Mouse (Mus musculus) hindbrain, embryonic 13.5 days (tissue): ENCODE results near the gene 9230113P08Rik. TPM values are rescaled to one million over a fixed set of nuclear protein-coding genes. Genes with fewer than 3 reads are reported as not detected.
"Not testable (repeated sequence)": the region's sequence is repeated elsewhere in the genome, so short reads cannot be mapped to it uniquely, and the experiment has no call there.

Source experiments
- ATAC-seq: fragments of 200-750 bp; cut with Nextera tagmentation; 2 replicates; pipeline ENCODE4 v1.8.0; 2017; ENCODE audit warnings: moderate TSS enrichment; ENCODE audit not compliant: low FRiP score
- H3K27ac ChIP-seq: fragments of 300-500 bp; sonication (generic); 2 replicates; pipeline ENCODE4 v1.5.1; 2015; ENCODE audit warnings: inconsistent platforms, mild to moderate bottlenecking, moderate library complexity
- H3K27me3 ChIP-seq: fragments of 300-500 bp; sonication (generic); 2 replicates; pipeline ENCODE4 v1.6.1; 2015; ENCODE audit warnings: mild to moderate bottlenecking, inconsistent platforms
- H3K36me3 ChIP-seq: fragments of 300-500 bp; sonication (generic); 2 replicates; pipeline ENCODE4 v1.6.1; 2015; ENCODE audit warnings: mild to moderate bottlenecking, inconsistent platforms
- H3K4me1 ChIP-seq: fragments of 300-500 bp; sonication (generic); replicated peaks from 2 replicates; pipeline ENCODE4 v1.6.1; 2015; ENCODE audit warnings: inconsistent platforms
- H3K4me2 ChIP-seq: fragments of 300-500 bp; sonication (generic); 2 replicates; pipeline ENCODE4 v1.6.1; 2015; ENCODE audit warnings: inconsistent platforms, mild to moderate bottlenecking, moderate library complexity
- H3K4me3 ChIP-seq: fragments of 300-500 bp; sonication (generic); 2 replicates; pipeline ENCODE4 v1.5.1; 2015; ENCODE audit warnings: mild to moderate bottlenecking, inconsistent platforms
- H3K9ac ChIP-seq: fragments of 300-500 bp; sonication (generic); 2 replicates; pipeline ENCODE4 v1.6.1; 2015; ENCODE audit warnings: mild to moderate bottlenecking, inconsistent platforms
- H3K9me3 ChIP-seq: fragments of 300-500 bp; sonication (generic); 2 replicates; pipeline ENCODE4 v1.6.1; 2016; ENCODE audit warnings: inconsistent platforms
- WGBS: fragments of 180-500 bp; shearing (Covaris S2); methylation state at CpG from one replicate; pipeline ENCODE4 v1.1.7; 2015; 5-methylcytosine and 5-hydroxymethylcytosine counted together
- polyA plus RNA-seq: library from polyadenylated mRNA; unstranded; fragments of >200 nt; fragmentation: Nextera tagmentation; extraction: Ambion mirVana; gene quantifications from 2 replicates; pipeline ENCODE4 v1.2.1, GENCODE M21; 2015

Gene 9230113P08Rik
- not detected in 2 replicates for polyA plus RNA-seq

GRCm38 (mm10) chr9:35908123-35908522 lies at the start of gene 9230113P08Rik:
TSS of gene 9230113P08Rik (plus strand) at chr9:35908423.
- H3K36me3 ChIP-seq, H3K4me3 ChIP-seq, H3K4me1 ChIP-seq, H3K9ac ChIP-seq, ATAC-seq, H3K4me2 ChIP-seq, H3K27ac ChIP-seq, H3K27me3 ChIP-seq: not testable (repeated sequence)
- 0 out of 2 replicates have a peak, but pooled peaks cover 15% of the 10 kb centered on the region for H3K9me3 ChIP-seq

GRCm38 (mm10) chr9:35893112-35893511 lies 15.1 kb upstream of the 9230113P08Rik start:
- H3K4me2 ChIP-seq, H3K27ac ChIP-seq, H3K9ac ChIP-seq, H3K4me3 ChIP-seq, H3K4me1 ChIP-seq, H3K27me3 ChIP-seq, H3K36me3 ChIP-seq, ATAC-seq: not testable (repeated sequence)
- 57% methylated on average over 1 of the region's 1 CpGs for WGBS
- peaks cover 11% of the 10 kb centered on the region; the same call in 1 of the 2 replicates for H3K9me3 ChIP-seq

DNA sequence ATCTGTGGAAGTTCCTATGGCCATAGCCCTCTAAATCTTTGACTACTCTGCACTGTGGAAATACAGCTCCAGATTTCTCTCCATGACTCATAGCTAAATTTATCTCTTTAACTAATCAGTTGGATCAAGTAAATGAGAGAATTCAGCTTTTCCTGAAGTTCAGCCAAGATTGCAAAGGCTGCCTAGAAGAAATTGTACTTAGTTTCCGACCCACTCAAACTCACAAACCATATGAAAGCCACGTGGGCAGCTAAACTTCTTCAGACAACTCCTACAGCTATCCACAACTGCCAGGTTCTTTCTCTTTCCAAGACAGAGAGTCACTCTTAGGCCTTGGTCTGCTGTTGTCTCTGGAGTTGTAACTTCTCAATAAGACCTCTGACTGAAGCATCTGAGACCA lies 3.7 kb upstream of the 9230113P08Rik start:
- WGBS: 77% methylated on average over 2 of the region's 2 CpGs
- Histone ChIP-seq H3K36me3 (no peaks in the 10 kb centered on the region), H3K27me3 (no peaks in the 10 kb centered on the region), H3K4me1 (no peaks in the 10 kb centered on the region), H3K27ac (no peak overlapping the region), H3K4me2 (no peak overlapping the region), H3K4me3 (no peak overlapping the region), H3K9me3 (peaks cover 24% of the 10 kb centered on the region; the same call in 1 of the 2 replicates), H3K9ac (no peak overlapping the region)
- no peak for ATAC-seq

DNA sequence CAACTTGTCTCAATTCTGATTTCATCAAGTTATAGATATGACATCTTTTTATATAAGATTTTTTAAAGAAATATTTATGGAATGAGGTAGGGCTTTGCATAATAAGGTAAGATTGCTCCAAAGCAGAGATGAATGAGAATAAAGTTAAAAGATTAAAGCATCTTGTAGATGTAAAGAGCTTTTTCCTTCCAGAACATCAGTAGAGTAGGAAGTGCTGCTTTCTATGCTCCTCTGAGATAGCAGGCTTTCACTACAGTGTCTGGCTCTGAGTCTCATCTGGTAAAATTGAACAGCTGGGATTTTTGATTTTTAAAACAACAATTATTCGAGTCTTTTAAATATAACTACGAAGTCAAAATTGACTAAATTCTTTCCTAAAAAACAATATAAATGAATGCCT lies 22.6 kb downstream of the 9230113P08Rik start:
- no peak overlapping the region for H3K9ac ChIP-seq
- no peak overlapping the region for H3K4me2 ChIP-seq
- WGBS: 81% methylated on average over 2 of the region's 2 CpGs
- H3K27ac ChIP-seq: no peak overlapping the region
- no peaks in the 10 kb centered on the region for H3K27me3 ChIP-seq
- H3K36me3 ChIP-seq: no peaks in the 10 kb centered on the region
- H3K4me1 ChIP-seq: no peaks in the 10 kb centered on the region
- H3K9me3 ChIP-seq: peaks cover 10% of the 10 kb centered on the region; the same call in 1 of the 2 replicates
- no peak for ATAC-seq
- H3K4me3 ChIP-seq: no peak overlapping the region

Other genes starting within 250 kb of the 9230113P08Rik start
- gene Pate1, start 221.0 kb upstream of the 9230113P08Rik start, polyA plus RNA-seq: 0.12 TPM in 1 of 2 replicates, not detected in the other
- not detected in 2 replicates for gene Gm17677, start 167.4 kb upstream of the 9230113P08Rik start, polyA plus RNA-seq
- not detected in 2 replicates for gene Gm17727, start 130.3 kb upstream of the 9230113P08Rik start, polyA plus RNA-seq
- gene Gm27235, start 118.3 kb upstream of the 9230113P08Rik start, polyA plus RNA-seq: not detected in 2 replicates
- gene D730048I06Rik, start 118.3 kb upstream of the 9230113P08Rik start, polyA plus RNA-seq: not detected in 2 replicates
- not detected in 2 replicates for gene 9230110F15Rik, start 64.3 kb upstream of the 9230113P08Rik start, polyA plus RNA-seq
- not detected in 2 replicates for gene Gm5916, start 220.4 kb downstream of the 9230113P08Rik start, polyA plus RNA-seq